Mouse (Mus musculus): ENCODE data around the gene Pbx1.
"Not testable (repeated sequence)": the region's sequence is repeated elsewhere in the genome, so short reads cannot be mapped to it uniquely, and the experiment has no call there.

The Pbx1 gene

GRCm38 (mm10) chr1:168432232-168432280 lies at the start of gene Pbx1:
Pbx1 (minus strand) TSS chr1:168432270.
- DNase-seq (ENCODE audit: extremely low read depth, low read depth): not testable (repeated sequence)

- no peak for DNase-seq (ENCODE audit: extremely low read depth, low read depth)
Measured at GRCm38 (mm10) chr1:168479626-168480025, 47.6 kb upstream of the Pbx1 start.

- no peak for DNase-seq (ENCODE audit: extremely low read depth, low read depth)
Measured at GRCm38 (mm10) chr1:168478829-168479228, 46.8 kb upstream of the Pbx1 start.

GRCm38 (mm10) chr1:168476917-168477316 lies 44.8 kb upstream of the Pbx1 start:
- no peak for DNase-seq (ENCODE audit: extremely low read depth, low read depth)

GRCm38 (mm10) chr1:168476216-168476897 lies 44.3 kb upstream of the Pbx1 start:
- DNase-seq (ENCODE audit: extremely low read depth, low read depth): no peak

- DNase-seq (ENCODE audit: extremely low read depth, low read depth): no peak
Measured at GRCm38 (mm10) chr1:168475579-168476208, 43.6 kb upstream of the Pbx1 start.

GRCm38 (mm10) chr1:168473255-168474069 lies 41.4 kb upstream of the Pbx1 start:
- no peak for DNase-seq (ENCODE audit: extremely low read depth, low read depth)

- DNase-seq (ENCODE audit: extremely low read depth, low read depth): no peak
Measured at GRCm38 (mm10) chr1:168472545-168473254, 40.6 kb upstream of the Pbx1 start.

GRCm38 (mm10) chr1:168459426-168459825 lies 27.4 kb upstream of the Pbx1 start:
- DNase-seq (ENCODE audit: extremely low read depth, low read depth): no peak

- no peak for DNase-seq (ENCODE audit: extremely low read depth, low read depth)
Measured at GRCm38 (mm10) chr1:168457191-168457747, 25.2 kb upstream of the Pbx1 start.

GRCm38 (mm10) chr1:168455178-168455577 lies 23.1 kb upstream of the Pbx1 start:
- no peak for DNase-seq (ENCODE audit: extremely low read depth, low read depth)

GRCm38 (mm10) chr1:168433671-168434070 lies 1.6 kb upstream of the Pbx1 start:
- DNase-seq (ENCODE audit: extremely low read depth, low read depth): no peak

GRCm38 (mm10) chr1:168432281-168432725 lies 233 bp upstream of the Pbx1 start:
- DNase-seq (ENCODE audit: extremely low read depth, low read depth): no peak

- DNase-seq (ENCODE audit: extremely low read depth, low read depth): no peak
Measured at GRCm38 (mm10) chr1:168431711-168432231, 299 bp downstream of the Pbx1 start.

GRCm38 (mm10) chr1:168430868-168431710 lies 981 bp downstream of the Pbx1 start:
- no peak for DNase-seq (ENCODE audit: extremely low read depth, low read depth)

GRCm38 (mm10) chr1:168429856-168430644 lies 2.0 kb downstream of the Pbx1 start:
- no peak for DNase-seq (ENCODE audit: extremely low read depth, low read depth)

- no peak for DNase-seq (ENCODE audit: extremely low read depth, low read depth)
Measured at GRCm38 (mm10) chr1:168429406-168429805, 2.7 kb downstream of the Pbx1 start.

- DNase-seq (ENCODE audit: extremely low read depth, low read depth): no peak
Measured at GRCm38 (mm10) chr1:168428255-168428654, 3.8 kb downstream of the Pbx1 start.

GRCm38 (mm10) chr1:168427596-168427995 lies 4.5 kb downstream of the Pbx1 start:
- no peak for DNase-seq (ENCODE audit: extremely low read depth, low read depth)

- no peak for DNase-seq (ENCODE audit: extremely low read depth, low read depth)
Measured at GRCm38 (mm10) chr1:168426900-168427299, 5.2 kb downstream of the Pbx1 start.
